Mouse (Mus musculus) Muller cell, postnatal 12 days (primary cell): ENCODE measurements at regions not wholly inside any gene's neighbourhood (a gene's known extent, or its start where the extent isn't known, plus 50 kb on each side); places are given as distances from the start of the nearest gene placed in this dataset.
"Not testable (repeated sequence)": the region's sequence is repeated elsewhere in the genome, so short reads cannot be mapped to it uniquely, and the experiment has no call there.

Experiments
- DNase-seq: peaks from one replicate; pipeline ENCODE4 v3.0.0-alpha.2; 2015; ENCODE audit errors: inconsistent ontology term

DNA sequence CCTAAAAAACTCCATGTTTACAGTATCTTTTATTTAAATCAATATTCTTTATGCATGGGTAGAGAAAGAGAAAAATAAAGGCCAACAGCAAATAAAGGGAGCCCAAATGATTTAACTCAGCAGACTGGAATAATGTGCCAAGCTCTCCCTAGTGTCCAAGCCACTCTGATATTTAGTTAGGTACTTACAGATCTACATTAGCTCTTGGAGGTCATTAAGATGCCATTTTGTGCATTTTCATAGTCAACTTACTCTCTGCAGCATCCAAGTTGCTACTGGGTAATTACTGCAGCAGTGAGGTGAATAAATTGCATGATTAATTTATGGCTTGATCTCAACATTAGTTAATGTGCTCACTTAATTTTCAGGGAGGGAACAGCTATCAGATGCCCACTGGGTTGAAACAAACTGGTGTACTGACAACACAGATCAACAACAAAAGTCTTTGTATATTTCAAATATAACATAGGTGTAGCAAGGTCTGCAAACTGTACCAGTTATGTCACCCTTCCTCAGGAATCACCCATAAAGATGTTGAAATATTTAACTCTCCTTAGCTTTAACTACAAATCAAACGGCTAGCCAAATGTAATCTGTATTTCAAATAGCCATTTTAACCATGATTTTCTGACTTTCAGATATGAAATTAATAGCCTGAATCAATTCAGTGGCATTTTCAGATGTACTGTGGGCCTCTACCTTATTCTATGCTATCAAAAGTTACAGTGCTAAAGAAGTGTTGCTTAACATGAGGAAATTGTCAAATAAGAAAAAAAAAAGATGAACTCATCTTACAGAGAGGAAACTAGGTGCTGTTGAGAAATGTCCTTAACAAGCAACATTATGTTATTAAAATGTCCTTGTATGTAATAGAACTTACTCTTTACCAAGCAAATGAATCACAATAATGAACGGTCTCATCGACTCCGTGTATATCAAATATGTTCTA, 163.8 kb upstream of the Hapln1 start:
- no peak for DNase-seq

DNA sequence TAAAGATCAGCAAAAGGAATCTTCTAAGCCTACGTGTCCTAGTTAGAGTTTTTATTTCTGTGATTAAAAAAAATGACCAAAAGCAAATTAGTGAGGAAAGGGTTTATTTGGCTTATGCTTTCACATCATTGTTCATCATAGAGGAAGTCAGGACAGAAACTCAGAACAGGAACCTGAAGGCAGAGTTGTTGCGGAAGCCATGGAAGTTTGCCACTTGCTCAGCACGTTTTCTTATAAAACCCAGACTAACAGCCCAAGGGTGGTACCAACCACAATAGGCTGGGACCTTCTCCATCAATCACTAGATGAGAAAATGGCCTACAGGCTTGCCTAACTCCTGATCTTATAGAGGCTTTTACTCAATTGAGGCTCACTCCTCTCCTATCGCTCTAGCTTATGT, 161.2 kb upstream of the Hapln1 start:
- DNase-seq = no peak

DNA sequence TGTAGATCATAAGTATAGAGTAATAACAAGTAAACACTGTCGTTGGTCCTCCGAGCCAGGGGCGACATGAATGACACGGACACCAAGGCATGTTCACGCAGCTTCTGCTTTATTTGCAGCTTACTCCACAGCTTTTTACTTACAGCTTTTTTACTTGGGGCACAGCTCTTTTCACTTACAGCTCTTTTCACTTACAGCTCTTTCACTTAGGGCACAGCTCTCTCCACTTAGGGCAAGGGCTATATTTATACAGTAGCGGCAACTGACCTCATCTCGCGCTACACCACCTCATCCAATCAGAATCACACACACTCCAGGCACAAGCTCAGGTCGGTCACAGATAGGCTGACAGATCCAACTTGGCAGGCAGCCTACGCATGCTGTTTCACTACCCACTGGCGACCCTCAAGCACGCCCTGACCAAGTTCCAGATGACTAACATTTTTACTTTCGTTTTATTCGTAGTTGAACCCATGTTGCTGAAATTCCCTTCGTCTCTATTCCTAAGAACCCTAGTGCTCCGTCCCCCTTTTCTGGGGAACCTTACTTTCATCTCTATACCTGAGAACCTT, 155.9 kb upstream of the Hapln1 start:
- DNase-seq = not testable (repeated sequence)

DNA sequence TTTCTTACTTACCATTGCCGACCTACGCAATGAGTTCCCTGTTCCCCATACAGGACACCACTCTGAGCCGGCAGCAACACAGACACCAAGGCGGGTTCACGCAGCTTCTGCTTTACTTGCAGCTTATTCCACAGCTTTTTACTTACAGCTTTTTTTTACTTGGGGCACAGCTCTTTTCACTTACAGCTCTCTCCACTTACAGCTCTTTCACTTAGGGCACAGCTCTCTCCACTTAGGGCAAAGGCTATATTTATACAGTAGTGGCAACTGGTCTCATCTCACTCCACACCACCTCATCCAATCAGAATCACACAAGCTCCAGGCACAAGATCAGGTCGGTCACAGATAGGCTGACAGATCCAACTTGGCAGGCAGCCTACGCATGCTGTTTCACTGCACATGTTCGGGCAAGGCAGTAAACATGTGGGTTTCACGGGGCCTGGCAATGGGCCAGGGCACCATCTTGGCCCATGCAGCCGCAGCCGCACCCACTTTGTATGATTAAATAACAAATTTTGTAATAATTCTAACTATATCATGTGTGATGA, 154.9 kb upstream of the Hapln1 start:
- DNase-seq = no peak

DNA sequence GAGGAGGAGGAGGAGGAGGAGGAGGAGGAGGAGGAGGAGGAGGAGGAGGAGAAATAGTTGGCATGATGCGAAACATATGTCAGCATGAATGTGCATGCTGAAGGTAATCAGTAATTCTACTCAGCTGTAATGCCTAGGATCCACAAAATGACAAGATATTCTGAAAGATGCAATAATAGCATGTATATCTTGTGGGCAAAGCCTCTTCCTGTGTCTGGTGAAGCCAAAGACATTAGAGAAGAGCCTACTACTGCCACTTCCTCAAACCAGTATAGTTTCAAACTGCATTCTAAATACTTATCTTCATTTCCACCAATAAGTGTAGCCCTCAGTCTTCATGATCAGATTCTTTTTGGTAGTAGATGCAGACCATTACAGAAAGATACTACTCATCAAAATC, 152.2 kb upstream of the Hapln1 start:
- no peak for DNase-seq

DNA sequence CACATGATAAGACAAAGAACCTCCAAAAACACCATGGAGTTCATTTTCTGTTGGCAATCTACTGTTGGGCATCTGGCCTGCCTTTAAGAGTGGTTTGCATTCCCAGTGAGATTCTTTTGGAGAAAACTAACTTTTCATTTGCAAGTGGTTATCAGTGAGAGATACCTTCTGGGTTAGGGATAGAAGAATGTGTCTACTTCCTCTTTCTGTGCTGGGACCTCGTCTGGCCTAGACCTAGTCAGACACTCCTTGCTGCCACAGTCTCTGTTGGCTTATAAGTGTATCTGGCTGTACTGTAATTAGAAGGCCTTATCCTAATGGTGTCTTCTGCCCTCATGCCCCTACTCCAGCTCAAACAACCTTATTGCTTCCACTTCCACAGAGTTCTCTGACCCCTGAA, 150.4 kb upstream of the Hapln1 start:
- no peak for DNase-seq

DNA sequence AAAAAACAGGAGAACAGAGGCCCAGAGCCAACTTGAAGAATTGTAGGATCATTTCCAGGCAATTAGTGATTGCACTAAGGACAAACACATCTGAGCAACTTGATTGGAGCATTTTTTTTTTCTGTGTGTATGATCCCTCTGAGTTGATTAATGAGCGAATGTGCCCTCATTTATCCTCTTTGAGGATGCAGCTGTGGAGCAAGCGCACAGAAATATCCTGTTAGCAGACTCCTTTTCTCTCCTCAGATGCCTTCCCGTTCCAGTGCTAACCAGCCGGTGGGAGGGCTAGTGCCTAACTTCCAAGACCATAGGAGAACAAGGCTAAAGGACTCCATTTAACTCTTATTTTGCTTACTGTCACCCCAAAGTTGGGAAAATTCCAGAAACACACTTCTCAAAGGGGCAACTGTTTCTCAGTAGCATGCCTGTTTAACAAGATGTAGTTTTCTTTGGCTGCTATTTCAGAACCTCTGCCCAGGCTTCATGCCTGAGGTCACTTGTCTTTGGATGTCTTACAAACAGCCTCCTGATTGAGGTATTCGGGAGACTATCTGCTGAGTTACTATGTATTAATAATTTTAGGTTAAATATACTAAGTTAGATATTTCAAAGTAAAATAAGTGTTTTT, 144.8 kb upstream of the Hapln1 start:
- peak; percentile 75 for DNase-seq

DNA sequence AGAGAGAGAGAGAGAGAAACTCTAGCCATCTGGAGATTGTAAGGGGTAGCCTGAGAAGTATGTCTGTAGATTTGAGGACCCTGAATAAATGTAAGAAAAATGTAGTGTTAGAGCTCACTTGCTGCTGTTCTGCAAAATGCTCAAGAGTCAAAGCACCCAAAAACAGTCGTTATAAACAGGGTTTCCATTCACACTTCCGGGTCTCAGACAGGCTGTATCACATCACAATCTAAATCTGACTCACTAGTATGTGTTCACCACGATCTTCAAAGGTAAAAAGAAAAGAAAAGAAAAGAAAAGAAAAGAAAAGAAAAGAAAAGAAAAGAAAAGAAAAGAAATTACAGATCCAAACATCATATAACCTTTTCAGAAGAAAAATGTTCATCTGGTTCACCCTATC, 143.7 kb upstream of the Hapln1 start:
- DNase-seq = no peak

DNA sequence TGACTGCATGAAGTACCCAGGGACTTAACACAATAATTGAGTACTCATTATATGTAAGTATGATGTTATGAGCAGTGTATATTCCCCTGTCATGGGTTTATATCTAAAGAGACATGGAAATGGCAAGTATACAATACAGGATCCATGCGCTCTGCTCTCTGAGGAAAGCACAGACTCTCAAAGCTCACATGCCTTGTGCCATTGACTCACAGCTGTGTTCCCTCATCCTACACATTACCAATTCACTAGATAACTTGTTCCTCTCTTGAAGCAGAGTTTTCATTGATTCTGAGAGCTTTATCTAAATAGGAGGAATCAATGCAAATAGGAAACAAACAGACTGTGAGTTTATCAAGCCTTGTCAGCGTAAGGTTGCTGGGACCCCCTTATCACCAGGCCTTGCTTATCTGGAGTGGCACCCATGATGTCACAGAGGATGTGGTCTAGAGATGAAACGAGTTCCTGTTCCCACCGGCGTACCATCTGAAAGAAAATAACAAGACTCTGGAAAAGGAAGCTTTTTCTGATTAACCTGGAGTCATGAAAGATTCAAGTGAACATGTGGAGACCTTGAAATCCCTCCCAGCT, 138.4 kb upstream of the Hapln1 start:
- DNase-seq = no peak

DNA sequence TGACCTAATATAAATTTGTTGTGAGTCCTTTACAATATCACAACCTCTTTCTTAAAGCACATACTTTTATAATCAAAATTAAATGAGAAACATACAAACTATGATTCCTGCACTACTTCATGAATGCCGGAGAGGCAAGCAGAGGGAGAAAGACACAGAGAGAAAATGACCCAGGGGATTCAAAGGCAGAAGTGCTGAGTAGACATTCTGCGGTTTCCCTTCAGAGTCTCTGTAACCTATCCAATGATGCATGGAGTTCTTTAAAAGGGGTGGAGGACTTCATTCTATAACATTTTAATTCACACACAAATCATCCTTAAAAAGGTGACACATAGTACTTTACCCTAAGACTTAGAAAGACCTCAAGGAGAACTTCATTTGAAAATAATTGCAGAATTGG, 129.1 kb upstream of the Hapln1 start:
- DNase-seq = no peak

DNA sequence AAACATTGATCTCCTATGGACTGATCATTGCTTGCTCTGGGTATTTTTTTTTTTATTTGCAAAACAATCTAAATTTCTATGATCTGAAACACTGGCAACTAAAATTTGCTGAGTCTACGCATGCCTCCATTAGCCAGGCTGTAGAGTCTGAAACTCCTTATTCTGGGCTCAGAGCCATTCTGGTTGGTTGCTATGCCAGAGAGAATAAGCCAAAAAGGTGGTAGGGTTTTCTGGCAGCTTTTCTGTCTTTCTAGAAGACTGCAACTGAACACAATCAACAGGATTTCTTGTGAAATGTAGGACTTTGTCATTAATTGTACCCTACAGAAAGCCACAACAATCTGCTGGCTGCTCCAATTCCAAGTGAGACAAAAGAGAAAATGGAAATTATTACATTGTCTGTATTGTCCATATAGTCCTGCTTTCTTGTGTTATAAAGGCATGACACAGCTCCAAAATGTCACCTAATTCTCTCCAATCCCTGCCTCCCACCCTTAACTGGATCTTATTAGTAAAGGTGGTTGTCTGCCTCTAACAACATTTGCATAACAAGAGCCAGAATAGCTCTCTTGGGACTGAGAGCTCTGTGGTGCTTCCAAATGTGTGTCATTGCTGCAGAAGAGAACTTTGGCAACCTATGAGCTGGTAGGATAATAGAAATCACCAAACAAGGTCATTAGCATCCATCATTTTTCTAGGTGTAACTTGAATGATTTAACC, 126.7 kb upstream of the Hapln1 start:
- peak; percentile 77 for DNase-seq

DNA sequence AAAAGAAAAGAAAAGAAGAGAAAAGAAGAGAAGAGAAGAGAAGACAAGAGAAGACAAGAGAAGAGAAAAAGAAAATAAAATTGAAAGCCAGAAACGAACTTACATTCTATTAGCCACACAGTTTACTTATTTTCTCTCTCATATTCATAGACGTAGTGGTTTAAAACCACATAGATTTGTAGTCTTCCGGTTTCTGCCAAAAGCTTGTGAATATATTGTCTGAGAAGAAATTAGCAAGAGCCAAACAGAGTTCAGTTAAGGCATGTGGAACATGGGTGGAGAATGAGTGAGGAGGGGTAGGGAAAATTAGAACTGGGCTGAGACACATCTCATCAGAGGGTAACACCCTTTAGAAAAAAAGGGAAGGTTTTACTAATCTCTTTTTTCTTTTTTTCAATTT, 120.8 kb upstream of the Hapln1 start:
- DNase-seq = no peak

DNA sequence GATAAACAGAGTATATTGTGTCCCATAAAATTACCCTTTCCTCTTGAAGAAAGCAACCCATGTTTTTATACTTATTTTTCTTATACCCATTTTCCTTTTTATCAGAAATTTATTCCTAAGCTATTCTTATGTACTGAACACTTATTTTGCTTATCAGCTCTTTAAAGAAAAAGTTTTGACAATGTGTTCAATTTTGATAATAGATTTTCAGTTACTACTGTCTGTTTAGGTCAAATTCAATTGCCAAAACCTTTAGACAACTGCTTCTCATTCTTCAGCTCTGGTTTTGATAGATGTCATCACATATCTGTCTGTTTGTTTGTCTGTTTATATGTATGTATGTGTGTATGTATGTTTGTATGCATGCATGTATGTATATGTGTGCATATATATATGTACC, 117.8 kb upstream of the Hapln1 start:
- DNase-seq = no peak

DNA sequence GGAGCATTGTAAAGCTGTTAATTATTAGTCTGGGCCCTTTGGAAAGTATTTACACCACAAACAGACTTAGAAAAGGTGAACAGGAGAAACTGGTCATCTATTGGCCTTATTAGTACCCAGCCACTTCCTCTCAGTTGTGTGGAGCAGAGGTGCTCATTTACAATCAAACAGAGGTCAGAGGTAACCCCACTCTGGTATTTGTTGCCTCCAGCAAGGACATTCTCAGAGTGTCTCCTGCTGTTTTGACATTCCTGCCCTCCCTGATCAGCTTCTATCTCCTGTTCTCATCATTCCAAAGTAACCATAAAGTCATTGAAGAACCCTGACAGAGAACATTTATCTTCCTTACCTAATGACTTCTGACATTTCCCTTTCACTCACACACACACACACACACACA, 116.1 kb upstream of the Hapln1 start:
- DNase-seq = peak; percentile 32

DNA sequence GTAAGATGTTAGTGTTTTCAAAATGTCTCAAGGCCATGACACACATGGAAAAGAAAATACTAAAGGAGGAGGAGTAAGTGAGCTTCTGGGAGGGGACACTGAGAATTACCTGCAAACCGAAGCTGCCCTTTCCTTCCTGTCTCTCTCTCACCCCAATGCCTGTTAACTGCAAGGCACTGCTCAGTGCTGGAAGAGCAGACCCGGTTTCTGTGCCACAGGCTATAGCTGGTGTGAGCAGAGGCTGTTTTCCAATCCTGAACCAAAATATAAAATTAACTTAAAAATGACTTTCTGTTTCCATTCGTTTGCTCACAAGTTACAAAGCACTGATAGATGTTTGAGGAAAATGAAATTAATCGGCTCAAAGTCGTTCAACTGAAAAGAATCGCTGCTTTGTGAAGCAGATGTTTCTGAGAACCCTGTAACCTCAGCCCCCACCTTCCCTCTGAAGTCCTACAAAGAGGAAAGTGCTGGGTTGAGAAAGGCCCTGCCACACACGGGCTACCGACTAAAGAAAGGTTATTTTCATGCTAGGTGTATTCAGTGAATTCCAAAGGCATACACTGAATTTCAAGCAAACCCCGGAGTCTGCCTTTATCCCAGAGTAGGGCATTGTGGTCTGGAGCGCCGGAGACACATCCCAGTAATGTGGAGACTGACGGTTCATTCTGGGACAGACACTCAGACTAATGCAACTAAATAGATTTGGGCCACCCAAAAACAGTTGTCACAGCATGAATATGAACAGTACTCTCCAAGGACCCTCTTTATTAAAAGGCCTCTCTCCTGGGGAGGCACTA, 111.1 kb upstream of the Hapln1 start:
- DNase-seq = no peak

DNA sequence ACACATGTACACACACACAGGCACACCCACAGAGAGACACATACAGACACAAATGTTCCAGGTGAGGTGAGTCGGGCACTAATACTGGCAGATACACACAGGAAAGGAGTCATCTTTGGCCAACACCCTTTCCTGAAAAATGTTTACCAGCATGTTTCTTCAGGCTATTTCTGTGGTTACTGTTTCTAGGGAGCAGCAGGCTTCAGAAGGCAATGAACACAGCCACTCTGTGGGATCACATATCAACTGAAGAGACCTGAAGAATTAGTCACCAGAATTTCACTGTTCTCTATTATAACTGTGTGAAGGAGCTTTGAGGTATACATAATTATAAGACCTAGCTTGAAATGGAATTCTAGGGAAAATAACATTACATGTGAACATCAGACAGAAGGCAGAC, 94.7 kb upstream of the Hapln1 start:
- peak; percentile 53 for DNase-seq

DNA sequence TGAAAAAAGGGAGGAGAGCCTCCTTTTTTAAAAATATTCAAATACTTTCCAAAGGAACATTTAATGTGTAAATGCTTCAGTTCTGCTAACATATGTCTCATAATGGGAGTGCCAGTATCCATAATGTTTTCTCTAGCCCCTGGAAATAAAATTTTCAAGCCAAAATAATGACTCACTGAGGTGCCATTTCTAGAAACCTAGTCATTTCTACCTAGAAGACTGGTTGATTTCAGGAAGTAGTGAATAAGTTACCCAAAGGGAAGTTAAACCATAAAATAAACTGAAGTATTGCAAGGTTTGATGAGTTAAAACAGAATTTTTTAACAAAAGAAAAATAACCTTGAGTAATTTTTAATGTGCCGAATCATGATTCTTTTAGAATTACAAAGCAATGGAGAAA, 85.8 kb upstream of the Hapln1 start:
- DNase-seq = no peak

DNA sequence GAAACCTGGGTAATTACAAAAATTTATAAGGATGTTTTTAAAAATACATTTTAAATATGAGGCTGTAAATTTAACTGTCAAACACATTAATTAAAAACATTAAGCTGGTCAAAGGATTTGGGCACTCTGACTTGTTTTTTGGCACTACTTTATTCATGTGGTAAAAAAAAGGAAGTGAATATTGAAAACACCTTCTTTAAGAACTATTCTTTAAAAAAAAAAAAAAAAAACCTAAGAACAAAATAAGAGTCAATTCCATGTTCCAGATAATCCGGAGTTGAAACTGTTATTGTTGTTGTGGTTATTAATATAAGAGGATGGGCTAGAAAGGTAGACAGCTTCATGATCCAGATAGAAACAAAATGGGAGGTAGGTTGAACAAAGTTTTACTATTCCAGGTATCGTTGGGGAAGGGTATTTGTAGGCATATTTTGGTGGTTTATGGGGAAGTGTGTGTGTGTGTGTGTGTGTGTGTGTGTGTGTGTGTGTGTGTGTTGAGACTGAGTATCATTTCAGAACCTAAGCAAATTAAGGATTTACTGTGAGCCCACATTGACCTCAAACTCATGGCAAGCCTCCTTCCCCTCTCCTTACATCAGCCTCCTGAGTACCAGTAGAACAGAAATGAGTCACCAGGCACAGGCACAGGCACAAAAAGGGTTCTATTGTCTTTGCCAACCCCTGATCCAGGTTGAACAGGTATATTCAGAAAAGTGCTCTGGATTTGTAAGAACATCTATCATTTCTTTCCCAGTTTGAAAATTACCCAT, 85.2 kb upstream of the Hapln1 start:
- DNase-seq = no peak

DNA sequence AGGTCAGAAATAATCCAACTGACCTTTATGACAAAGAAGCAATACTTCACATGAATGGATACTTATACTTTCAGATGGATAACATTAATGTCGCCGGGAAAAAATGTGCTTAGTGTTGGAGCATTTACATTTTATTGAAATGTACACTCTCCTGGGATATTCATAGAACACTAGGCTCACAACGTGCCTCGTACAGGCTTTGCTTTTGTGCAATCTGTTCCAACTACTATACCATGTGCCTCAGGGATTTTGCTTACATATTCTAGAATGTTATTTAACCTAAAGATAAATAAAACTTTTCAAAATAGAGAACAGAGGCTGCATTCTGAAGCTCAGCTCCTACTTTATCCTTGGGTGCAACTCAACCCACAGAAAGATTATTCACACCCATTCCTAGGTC, 75.8 kb upstream of the Hapln1 start:
- DNase-seq = no peak
